Mouse (Mus musculus): ENCODE measurements around the gene Fgf22. TPM values are rescaled to one million over a fixed set of nuclear protein-coding genes. Genes with fewer than 3 reads are reported as not detected.
"Not testable (repeated sequence)": the region's sequence is repeated elsewhere in the genome, so short reads cannot be mapped to it uniquely, and the experiment has no call there.

Gene Fgf22
- polyA plus RNA-seq, 1 experiment from 2014 or later = 0.27 TPM

DNA sequence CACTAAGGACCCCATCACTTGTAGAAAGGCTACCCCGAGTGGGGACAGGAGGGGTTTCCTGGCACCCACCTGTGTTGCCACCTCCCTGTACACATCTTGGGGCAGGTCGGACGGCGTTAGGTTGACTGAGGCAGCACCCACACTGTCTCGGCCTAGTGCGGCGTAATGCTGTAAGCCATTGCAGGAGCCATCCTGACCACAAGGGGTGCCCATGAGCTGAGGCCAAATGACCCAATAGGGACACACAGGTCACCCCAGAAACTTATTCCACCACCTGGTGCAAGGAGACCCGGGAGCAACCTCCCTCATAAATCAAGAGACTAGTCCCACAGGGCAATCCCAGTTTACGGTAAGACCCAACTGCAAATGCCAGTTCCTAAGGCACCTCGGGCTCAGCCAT, 16.6 kb upstream of the Fgf22 start:
- no peak for DNase-seq (ENCODE audit: low spot score)
- WGBS = 89% methylated on average over 10 of the region's 10 CpGs
- Histone ChIP-seq H3K27ac (replicated peaks) (no peak overlapping the region), H3K36me3 (peaks cover 98% of the 10 kb centered on the region), H3K27me3 (ENCODE audit: low read depth, poor library complexity, severe bottlenecking) (peaks cover 35% of the 10 kb centered on the region), H3K4me1 (peaks cover 17% of the 10 kb centered on the region), H3K9me3 (replicated peaks) (peaks cover 28% of the 10 kb centered on the region), H3K4me3 (no peak overlapping the region)

DNA sequence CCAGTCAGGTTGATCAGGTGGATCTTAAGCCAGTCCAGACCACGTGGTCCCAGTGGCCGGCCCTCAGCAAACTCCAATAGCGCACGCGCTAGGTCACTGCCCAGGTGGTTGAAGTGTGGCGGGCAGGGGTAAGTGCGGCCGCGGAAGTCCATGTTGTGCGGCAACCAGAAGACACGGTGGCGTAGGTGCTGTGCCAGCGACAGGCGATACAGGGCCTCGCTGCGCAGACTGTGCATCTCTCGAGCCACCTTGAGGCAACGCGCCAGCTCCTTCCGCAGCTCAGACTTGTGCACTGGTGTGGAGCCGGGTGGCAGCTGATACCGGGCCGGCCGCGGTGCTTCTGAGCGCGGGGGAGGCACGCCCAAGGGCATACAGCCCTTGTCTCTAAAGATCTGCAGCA, 15.6 kb upstream of the Fgf22 start:
- no peak for DNase-seq (ENCODE audit: low spot score)
- no peak overlapping the region for H3K27ac ChIP-seq (replicated peaks)
- H3K27me3 ChIP-seq (ENCODE audit: low read depth, poor library complexity, severe bottlenecking) = peaks cover 35% of the 10 kb centered on the region
- peaks cover 17% of the 10 kb centered on the region for H3K4me1 ChIP-seq
- H3K4me3 ChIP-seq = no peak overlapping the region
- H3K9me3 ChIP-seq (replicated peaks) = peaks cover 28% of the 10 kb centered on the region
- WGBS = 95% methylated on average over 28 of the region's 28 CpGs
- peaks cover 98% of the 10 kb centered on the region for H3K36me3 ChIP-seq

DNA sequence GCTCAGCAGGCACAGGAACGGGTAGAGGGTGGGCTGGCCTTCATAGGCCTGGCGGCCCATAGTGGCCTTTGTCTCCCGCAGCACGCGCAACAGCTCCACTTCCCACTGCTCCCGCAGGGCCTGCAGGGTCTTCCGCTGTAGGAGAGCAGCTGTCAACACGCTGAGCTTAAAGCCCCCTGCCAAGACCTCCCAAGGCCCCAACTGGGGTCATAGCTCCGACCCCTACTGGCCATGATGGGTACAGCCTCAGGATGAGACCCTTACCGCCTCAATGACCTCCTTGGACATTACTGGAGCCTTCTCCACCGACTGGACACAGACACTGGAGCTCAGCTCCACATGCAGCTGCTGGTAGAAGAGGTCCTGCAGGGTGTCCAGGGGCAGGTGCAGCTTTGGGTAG, 14.0 kb upstream of the Fgf22 start:
- H3K4me3 ChIP-seq = no peak overlapping the region
- H3K27me3 ChIP-seq (ENCODE audit: low read depth, poor library complexity, severe bottlenecking) = peaks cover 19% of the 10 kb centered on the region
- 60% methylated on average over 11 of the region's 11 CpGs for WGBS
- peak; percentile 36 for DNase-seq (ENCODE audit: low spot score)
- peaks cover 86% of the 10 kb centered on the region for H3K36me3 ChIP-seq
- H3K27ac ChIP-seq (replicated peaks) = peak overlapping the region; percentile 46; the same call in 1 of the 2 replicates
- peaks cover 23% of the 10 kb centered on the region for H3K9me3 ChIP-seq (replicated peaks)
- H3K4me1 ChIP-seq = peaks cover 15% of the 10 kb centered on the region

DNA sequence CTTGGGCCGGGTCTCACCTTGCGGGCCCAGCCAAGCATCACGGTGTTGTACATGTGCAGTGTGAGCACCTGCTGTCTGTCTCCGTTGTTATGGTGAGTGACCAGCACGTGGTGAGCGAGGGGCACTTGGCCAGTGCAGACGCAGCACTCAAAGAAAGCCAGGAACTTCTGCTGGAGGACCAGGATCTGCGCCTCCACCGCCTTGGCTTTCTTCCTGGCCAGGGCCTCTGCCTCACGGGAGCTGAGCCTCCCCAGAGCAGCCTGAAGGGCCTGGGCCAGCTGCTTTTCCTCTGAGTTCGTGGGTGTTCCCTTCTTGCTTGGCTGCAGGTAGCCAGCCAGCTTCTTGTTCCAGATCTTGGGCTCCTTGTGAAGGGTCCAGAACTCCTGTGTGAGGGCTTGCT, 11.7 kb upstream of the Fgf22 start:
- peaks cover 63% of the 10 kb centered on the region for H3K36me3 ChIP-seq
- H3K4me1 ChIP-seq = peaks cover 22% of the 10 kb centered on the region
- no peak overlapping the region for H3K27ac ChIP-seq (replicated peaks)
- H3K27me3 ChIP-seq (ENCODE audit: low read depth, poor library complexity, severe bottlenecking) = no peaks in the 10 kb centered on the region
- 92% methylated on average over 11 of the region's 11 CpGs for WGBS
- H3K9me3 ChIP-seq (replicated peaks) = peaks cover 23% of the 10 kb centered on the region
- DNase-seq (ENCODE audit: low spot score) = no peak
- no peak overlapping the region for H3K4me3 ChIP-seq

DNA sequence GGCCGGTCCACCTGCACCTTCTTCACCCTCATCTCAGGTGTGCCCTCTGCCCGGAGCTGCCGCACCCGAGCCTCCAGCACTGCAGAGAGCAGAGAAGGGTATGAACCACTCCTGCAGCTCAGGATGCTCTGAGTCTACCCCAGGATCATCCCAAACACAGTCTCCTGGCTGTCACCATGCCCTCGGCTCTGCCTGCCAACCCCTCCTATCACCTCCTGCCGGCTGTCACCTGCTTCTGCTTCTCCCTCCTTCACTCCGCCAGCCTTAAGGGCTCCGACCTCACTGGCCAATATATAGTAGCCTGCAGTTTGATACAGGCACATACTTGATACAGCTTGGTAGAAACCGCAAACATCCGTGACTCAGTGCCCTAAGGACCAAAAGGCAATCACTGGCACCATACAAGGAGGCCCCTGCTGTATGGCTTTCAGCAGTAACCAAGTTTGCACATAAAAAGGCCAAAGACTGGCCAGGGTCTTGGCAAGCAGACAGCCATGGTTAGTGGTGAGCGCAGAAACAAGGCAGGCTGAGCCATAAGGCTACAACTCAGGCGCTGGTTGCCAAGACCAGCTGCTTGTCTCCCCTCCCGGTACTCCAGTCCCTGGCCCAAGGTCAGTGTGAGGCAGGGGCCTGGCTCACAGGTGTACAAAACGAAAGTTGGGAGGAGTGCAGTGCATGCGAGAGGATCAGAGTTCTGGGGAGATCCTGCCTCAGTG, 11.1 kb upstream of the Fgf22 start:
- Histone ChIP-seq H3K36me3 (peaks cover 56% of the 10 kb centered on the region), H3K27me3 (ENCODE audit: low read depth, poor library complexity, severe bottlenecking) (no peaks in the 10 kb centered on the region), H3K4me3 (no peak overlapping the region), H3K4me1 (peaks cover 22% of the 10 kb centered on the region), H3K27ac (replicated peaks) (no peak overlapping the region), H3K9me3 (replicated peaks) (peaks cover 20% of the 10 kb centered on the region)
- 95% methylated on average over 15 of the region's 15 CpGs for WGBS
- no peak for DNase-seq (ENCODE audit: low spot score)

DNA sequence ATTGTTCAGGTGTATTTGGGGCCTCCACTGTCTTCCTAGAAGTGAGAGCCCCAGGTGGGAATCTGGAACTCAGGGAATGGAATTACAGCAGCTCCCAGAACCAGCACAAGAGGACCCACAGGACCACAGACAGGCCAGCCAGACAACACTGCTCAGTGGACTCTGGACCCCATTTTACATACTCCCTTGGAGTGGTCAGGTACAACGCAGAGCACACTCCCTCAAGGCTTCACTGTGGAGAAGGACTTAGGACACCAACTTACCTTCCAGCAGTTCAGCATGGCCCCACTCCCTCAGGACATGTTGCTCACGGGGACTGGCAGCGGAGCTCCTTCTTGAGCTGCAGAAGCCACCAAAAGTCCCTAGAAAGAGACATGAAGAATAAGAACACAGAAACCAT, 9.5 kb upstream of the Fgf22 start:
- WGBS = 92% methylated on average over 3 of the region's 3 CpGs
- Histone ChIP-seq H3K4me3 (peak overlapping the region; percentile 73), H3K36me3 (peaks cover 40% of the 10 kb centered on the region)

DNA sequence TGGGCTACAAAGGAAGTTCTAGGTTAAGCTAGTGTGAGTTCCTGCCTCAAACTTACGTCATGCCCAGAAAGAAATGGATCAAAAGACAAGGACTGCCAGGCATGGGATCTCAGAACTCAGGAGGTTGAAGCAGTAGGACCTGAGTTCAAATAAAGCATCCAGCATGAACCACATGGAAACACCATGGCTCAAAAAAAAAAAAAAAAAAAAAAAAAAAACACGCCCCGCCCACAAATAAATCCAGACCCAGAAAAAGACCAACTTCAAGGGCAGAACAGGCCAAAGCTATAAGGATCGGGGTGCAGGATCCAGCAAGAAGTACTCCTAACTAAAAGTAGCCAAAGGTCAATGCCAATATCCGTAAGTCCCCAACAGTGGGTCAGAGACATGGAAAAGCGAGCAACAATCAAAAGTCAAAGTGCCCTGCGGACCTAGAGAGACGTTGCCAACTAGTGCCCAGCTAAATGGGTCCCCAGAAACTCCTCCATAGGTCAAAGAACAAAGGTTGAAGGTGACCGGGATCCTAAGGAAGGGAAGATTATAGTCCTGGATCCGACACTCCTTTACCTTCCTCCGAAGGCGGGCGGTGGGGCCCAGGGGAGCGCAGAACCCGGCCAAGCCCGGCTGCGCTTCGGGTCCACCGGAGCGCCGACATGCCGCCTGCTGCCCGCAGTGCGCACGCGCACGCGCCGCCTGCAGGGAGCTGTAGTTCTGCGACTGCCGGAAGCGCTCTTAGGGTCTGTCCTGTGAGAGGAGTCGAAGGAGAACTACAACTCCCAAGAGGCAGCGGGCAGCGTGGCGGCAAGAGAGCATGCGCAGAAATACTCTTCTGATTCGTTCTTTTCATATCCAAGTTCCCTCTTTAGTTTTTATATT, 8.7 kb upstream of the Fgf22 start, which contains the start of gene Polrmt:
Polrmt (minus strand) TSS at position 684 of the 876 bp plus-strand sequence.
- H3K27ac ChIP-seq (replicated peaks) = peak within 1 kb of the TSS; percentile 79
- H3K27me3 ChIP-seq (ENCODE audit: low read depth, poor library complexity, severe bottlenecking) = no peaks in the 10 kb centered on the region
- H3K36me3 ChIP-seq = peaks cover 33% of the 10 kb centered on the region
- WGBS = 4% methylated on average over 38 of the region's 38 CpGs
- peaks cover 16% of the 10 kb centered on the region for H3K4me1 ChIP-seq
- DNase-seq (ENCODE audit: low spot score) = peak; percentile 96
- H3K4me3 ChIP-seq = peak within 1 kb of the TSS; percentile 73
- H3K9me3 ChIP-seq (replicated peaks) = no peaks in the 10 kb centered on the region

More for the DNA sequence above, 9.5 kb upstream of the Fgf22 start:
- no peak overlapping the region for H3K27ac ChIP-seq (replicated peaks)
- peaks cover 22% of the 10 kb centered on the region for H3K4me1 ChIP-seq
- peaks cover 4% of the 10 kb centered on the region; the same call in 1 of the 2 replicates for H3K9me3 ChIP-seq (replicated peaks)
- no peaks in the 10 kb centered on the region for H3K27me3 ChIP-seq (ENCODE audit: low read depth, poor library complexity, severe bottlenecking)
- DNase-seq (ENCODE audit: low spot score) = no peak

DNA sequence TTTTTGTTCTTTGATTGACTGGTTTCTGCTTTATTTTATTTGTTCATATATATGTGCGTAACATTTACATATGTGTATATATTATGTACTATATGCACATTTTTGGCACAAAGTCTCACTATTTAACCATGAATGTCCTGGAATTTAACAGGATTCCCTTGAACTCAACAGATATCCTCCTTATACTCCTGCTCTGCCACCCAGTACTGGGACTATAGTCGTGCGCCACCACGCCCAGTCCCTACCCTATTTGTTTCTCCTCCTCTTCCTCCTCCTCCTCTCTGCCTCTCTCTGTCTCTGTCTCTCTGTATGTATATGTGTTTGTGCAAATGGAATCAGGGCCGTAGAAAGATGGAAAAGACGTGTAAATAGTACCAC, 8.1 kb upstream of the Fgf22 start:
- H3K27me3 ChIP-seq (ENCODE audit: low read depth, poor library complexity, severe bottlenecking) = no peaks in the 10 kb centered on the region
- H3K9me3 ChIP-seq (replicated peaks) = no peaks in the 10 kb centered on the region
- DNase-seq (ENCODE audit: low spot score) = no peak
- 25% methylated on average over 6 of the region's 6 CpGs for WGBS
- peak overlapping the region; percentile 53 for H3K27ac ChIP-seq (replicated peaks)
- peaks cover 27% of the 10 kb centered on the region for H3K36me3 ChIP-seq
- H3K4me1 ChIP-seq = peaks cover 16% of the 10 kb centered on the region
- peak overlapping the region; percentile 73 for H3K4me3 ChIP-seq

DNA sequence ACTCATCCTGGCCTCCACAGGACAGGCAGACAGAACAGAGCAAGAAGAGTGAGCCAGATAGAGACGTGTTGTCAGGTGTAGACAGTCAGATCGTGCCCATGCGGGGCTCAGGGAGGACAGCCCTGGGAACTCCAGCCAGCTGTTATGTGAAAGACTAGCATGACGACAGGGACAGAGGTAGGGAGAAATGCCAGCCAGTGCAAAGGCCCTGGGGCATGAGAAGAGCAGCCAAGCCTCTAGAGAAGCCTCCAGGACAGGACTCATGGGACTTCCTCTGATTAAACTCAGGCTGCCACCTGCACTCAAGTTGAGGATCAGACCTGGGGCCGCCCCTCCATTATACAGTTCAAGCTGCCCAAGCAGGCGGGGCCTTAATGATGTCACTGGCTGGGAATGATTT, 6.4 kb upstream of the Fgf22 start:
- H3K27me3 ChIP-seq (ENCODE audit: low read depth, poor library complexity, severe bottlenecking) = no peaks in the 10 kb centered on the region
- no peaks in the 10 kb centered on the region for H3K9me3 ChIP-seq (replicated peaks)
- H3K36me3 ChIP-seq = peaks cover 11% of the 10 kb centered on the region
- WGBS = 78% methylated on average over 6 of the region's 6 CpGs
- no peak for DNase-seq (ENCODE audit: low spot score)
- H3K4me3 ChIP-seq = peak overlapping the region; percentile 11; the same call in 1 of the 2 replicates
- H3K27ac ChIP-seq (replicated peaks) = no peak overlapping the region
- peaks cover 16% of the 10 kb centered on the region for H3K4me1 ChIP-seq

DNA sequence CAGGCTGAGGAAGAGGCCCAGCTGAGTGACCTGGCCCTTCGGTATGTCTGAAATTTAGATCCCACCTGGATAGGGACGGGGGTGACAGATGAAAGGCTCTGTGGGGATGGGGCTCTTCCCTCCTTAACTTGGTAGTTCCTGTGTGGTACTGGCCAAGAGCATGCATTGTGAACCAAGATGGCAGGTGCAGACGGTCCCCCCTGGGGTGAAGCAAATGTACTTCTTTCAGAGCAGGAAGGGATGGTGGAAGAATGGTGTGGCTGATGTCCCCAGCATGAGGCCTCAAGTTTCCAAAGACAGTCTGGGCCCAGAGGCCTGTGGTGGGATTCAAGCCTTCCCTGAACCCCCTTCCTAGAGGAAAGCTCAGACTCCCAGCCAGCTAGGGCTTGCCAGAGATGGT, 978 bp downstream of the Fgf22 start:
- Histone ChIP-seq H3K9me3 (replicated peaks) (no peaks in the 10 kb centered on the region), H3K4me3 (peak overlapping the region; percentile 54), H3K36me3 (peaks cover 52% of the 10 kb centered on the region), H3K4me1 (peaks cover 13% of the 10 kb centered on the region), H3K27me3 (ENCODE audit: low read depth, poor library complexity, severe bottlenecking) (peaks cover 14% of the 10 kb centered on the region; the same call in 1 of the 2 replicates), H3K27ac (replicated peaks) (no peak overlapping the region)
- 92% methylated on average over 3 of the region's 3 CpGs for WGBS
- no peak for DNase-seq (ENCODE audit: low spot score)

DNA sequence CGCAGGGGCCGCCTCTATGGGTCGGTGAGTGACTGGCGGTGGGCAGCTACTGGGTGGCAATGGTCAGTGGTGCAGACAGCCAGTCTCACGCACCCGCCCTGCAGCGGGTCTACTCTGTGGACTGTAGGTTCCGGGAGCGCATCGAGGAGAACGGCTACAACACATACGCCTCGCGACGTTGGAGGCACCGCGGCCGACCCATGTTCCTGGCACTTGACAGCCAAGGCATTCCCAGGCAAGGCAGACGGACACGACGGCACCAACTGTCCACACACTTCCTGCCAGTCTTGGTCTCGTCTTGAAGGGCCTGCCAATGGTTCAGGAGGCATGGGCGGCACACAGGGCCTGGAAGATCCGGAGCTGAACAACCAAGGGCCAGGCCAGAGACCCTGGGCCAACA, 1.8 kb downstream of the Fgf22 start:
- no peak overlapping the region for H3K27ac ChIP-seq (replicated peaks)
- H3K36me3 ChIP-seq = peaks cover 60% of the 10 kb centered on the region
- no peak for DNase-seq (ENCODE audit: low spot score)
- H3K4me3 ChIP-seq = no peak overlapping the region
- H3K4me1 ChIP-seq = peaks cover 13% of the 10 kb centered on the region
- WGBS = 94% methylated on average over 24 of the region's 24 CpGs
- peaks cover 14% of the 10 kb centered on the region; the same call in 1 of the 2 replicates for H3K27me3 ChIP-seq (ENCODE audit: low read depth, poor library complexity, severe bottlenecking)
- no peaks in the 10 kb centered on the region for H3K9me3 ChIP-seq (replicated peaks)

DNA sequence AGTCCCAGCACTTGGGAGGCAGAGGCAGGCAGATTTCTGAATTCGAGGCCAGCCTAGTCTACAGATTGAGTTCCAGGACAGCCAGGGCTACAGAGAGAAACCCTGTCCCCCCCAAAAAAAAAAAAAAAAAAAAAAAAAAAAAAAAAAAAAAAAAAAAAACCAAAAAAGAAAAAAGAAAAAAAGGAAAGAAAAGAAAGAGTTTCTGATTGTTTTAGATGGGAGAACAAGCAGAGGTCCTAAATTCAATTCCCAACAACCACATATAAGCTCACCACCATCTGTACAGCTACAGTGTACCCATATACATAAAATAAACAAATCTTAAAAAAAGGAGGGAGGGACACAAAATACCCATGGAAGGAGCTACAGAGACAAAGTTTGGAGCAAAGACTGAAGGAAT, 4.8 kb downstream of the Fgf22 start:
- H3K27me3 ChIP-seq (ENCODE audit: low read depth, poor library complexity, severe bottlenecking) = peaks cover 14% of the 10 kb centered on the region; the same call in 1 of the 2 replicates
- H3K27ac ChIP-seq (replicated peaks); DNase-seq (ENCODE audit: low spot score); H3K4me3 ChIP-seq; H3K9me3 ChIP-seq (replicated peaks): not testable (repeated sequence)
- 91% methylated on average over 1 of the region's 1 CpGs for WGBS
- peaks cover 22% of the 10 kb centered on the region for H3K4me1 ChIP-seq
- peaks cover 88% of the 10 kb centered on the region for H3K36me3 ChIP-seq
